Mouse (Mus musculus): ENCODE measurements around the gene Syne3.

Syne3 gene

GRCm38 (mm10) chr12:104959966-104960365 is 49.6 kb downstream of the Syne3 start:
- DNase-seq: no peak

GRCm38 (mm10) chr12:104958263-104958662 is 51.3 kb downstream of the Syne3 start:
- DNase-seq: no peak

GRCm38 (mm10) chr12:104957165-104957564 is 52.4 kb downstream of the Syne3 start:
- no peak for DNase-seq

- no peak for DNase-seq
Observed at GRCm38 (mm10) chr12:104956406-104956805, 53.2 kb downstream of the Syne3 start.

- peak; percentile 47 for DNase-seq
Observed at GRCm38 (mm10) chr12:104955003-104955800, 54.4 kb downstream of the Syne3 start.

- DNase-seq: peak; percentile 74
Observed at GRCm38 (mm10) chr12:104953941-104954340, 55.7 kb downstream of the Syne3 start.

- peak; percentile 75 for DNase-seq
Observed at GRCm38 (mm10) chr12:104952458-104952857, 57.2 kb downstream of the Syne3 start.

- DNase-seq: no peak
Observed at GRCm38 (mm10) chr12:104947911-104948310, 61.7 kb downstream of the Syne3 start.

- no peak for DNase-seq
Observed at GRCm38 (mm10) chr12:104946231-104946630, 63.4 kb downstream of the Syne3 start.

GRCm38 (mm10) chr12:104940466-104940865 is 69.1 kb downstream of the Syne3 start:
- no peak for DNase-seq

GRCm38 (mm10) chr12:104940027-104940386 is 69.6 kb downstream of the Syne3 start:
- DNase-seq: no peak

- peak; percentile 86 for DNase-seq
Observed at GRCm38 (mm10) chr12:104939372-104940026, 70.1 kb downstream of the Syne3 start.

- no peak for DNase-seq
Observed at GRCm38 (mm10) chr12:104938935-104939334, 70.7 kb downstream of the Syne3 start.

- DNase-seq: peak; percentile 62
Observed at GRCm38 (mm10) chr12:104936223-104936622, 73.4 kb downstream of the Syne3 start.

- no peak for DNase-seq
Observed at GRCm38 (mm10) chr12:104935144-104935543, 74.5 kb downstream of the Syne3 start.

GRCm38 (mm10) chr12:104933800-104934199 is 75.8 kb downstream of the Syne3 start:
- DNase-seq: no peak

GRCm38 (mm10) chr12:104933217-104933616 is 76.4 kb downstream of the Syne3 start:
- DNase-seq: no peak

GRCm38 (mm10) chr12:104925765-104926164 is 83.8 kb downstream of the Syne3 start:
- DNase-seq: no peak

GRCm38 (mm10) chr12:104925035-104925434 is 84.6 kb downstream of the Syne3 start:
- DNase-seq: peak; percentile 42

GRCm38 (mm10) chr12:104924546-104924945 is 85.1 kb downstream of the Syne3 start:
- peak; percentile 40 for DNase-seq

- no peak for DNase-seq
Observed at GRCm38 (mm10) chr12:104923948-104924388, 85.6 kb downstream of the Syne3 start.

- DNase-seq: peak; percentile 93
Observed at GRCm38 (mm10) chr12:104922647-104923046, 87.0 kb downstream of the Syne3 start.

- DNase-seq: peak; percentile 79
Observed at GRCm38 (mm10) chr12:104921071-104921470, 88.5 kb downstream of the Syne3 start.

GRCm38 (mm10) chr12:104919247-104919646 is 90.4 kb downstream of the Syne3 start:
- DNase-seq: no peak

All from retina, postnatal 1 day (tissue).